Mouse (Mus musculus): ENCODE data around the gene Fbxl7. TPM values are rescaled to one million over a fixed set of nuclear protein-coding genes. Genes with fewer than 3 reads are reported as not detected.

Fbxl7 gene
- polyA plus RNA-seq, 2 experiments: 0.56 to 0.57 TPM

- Histone ChIP-seq H3K36me3 (replicated peaks; ENCODE audit: control insufficient read depth, insufficient read depth, low read depth) (no peaks in the 10 kb centered on the region), H3K27ac (no peak overlapping the region), H3K4me1 (replicated peaks; ENCODE audit: control insufficient read depth in 2 of 2, insufficient read depth in 2 of 2, low read length in 1 of 2) (no peaks in the 10 kb centered on the region), H3K4me3 (ENCODE audit: insufficient read depth in 1 of 2, low read depth in 2 of 2, low read length in 2 of 2) (no peak overlapping the region), H3K9me3 (ENCODE audit: control insufficient read depth, low read length) (no peaks in the 10 kb centered on the region), H3K9ac (replicated peaks) (no peak overlapping the region), H3K27me3 (ENCODE audit: control insufficient read depth, insufficient read depth, low read length) (no peaks in the 10 kb centered on the region), H3K4me2 (ENCODE audit: low read depth) (no peak overlapping the region)
- WGBS (ENCODE audit: insufficient replicate concordance): 59% methylated on average over 2 of the region's 2 CpGs
- no peak for ATAC-seq (ENCODE audit: insufficient read depth)
- no peak for TF ChIP-seq EP300 (IDR thresholded peaks at IDR 0.05; ENCODE audit: low read depth)
- no peak for TF ChIP-seq CTCF (IDR thresholded peaks at IDR 0.05; ENCODE audit: low read depth)
- no peak for DNase-seq (ENCODE audit: low read depth in 3 of 3, low spot score in 3 of 3)
Observed at GRCm38 (mm10) chr15:26862173-26862572, 33.2 kb downstream of the Fbxl7 start.

GRCm38 (mm10) chr15:26849626-26850025 lies 45.8 kb downstream of the Fbxl7 start:
- WGBS (ENCODE audit: insufficient replicate concordance): 45% methylated on average over 1 of the region's 1 CpGs
- no peak overlapping the region for H3K9ac ChIP-seq (replicated peaks)
- no peak overlapping the region for H3K27ac ChIP-seq
- no peak for DNase-seq (ENCODE audit: low read depth in 3 of 3, low spot score in 3 of 3)
- no peaks in the 10 kb centered on the region for H3K9me3 ChIP-seq (ENCODE audit: control insufficient read depth, low read length)
- no peak overlapping the region for H3K4me3 ChIP-seq (ENCODE audit: insufficient read depth in 1 of 2, low read depth in 2 of 2, low read length in 2 of 2)
- H3K4me2 ChIP-seq (ENCODE audit: low read depth): no peak overlapping the region
- ATAC-seq (ENCODE audit: insufficient read depth): no peak
- H3K36me3 ChIP-seq (replicated peaks; ENCODE audit: control insufficient read depth, insufficient read depth, low read depth): no peaks in the 10 kb centered on the region
- TF ChIP-seq EP300 (IDR thresholded peaks at IDR 0.05; ENCODE audit: low read depth) (no peak), CTCF (IDR thresholded peaks at IDR 0.05; ENCODE audit: low read depth) (no peak)
- no peaks in the 10 kb centered on the region for H3K4me1 ChIP-seq (replicated peaks; ENCODE audit: control insufficient read depth in 2 of 2, insufficient read depth in 2 of 2, low read length in 1 of 2)
- no peaks in the 10 kb centered on the region for H3K27me3 ChIP-seq (ENCODE audit: control insufficient read depth, insufficient read depth, low read length)

- 63% methylated on average over 6 of the region's 6 CpGs for WGBS (ENCODE audit: insufficient replicate concordance)
- TF ChIP-seq CTCF (IDR thresholded peaks at IDR 0.05; ENCODE audit: low read depth) (no peak), EP300 (IDR thresholded peaks at IDR 0.05; ENCODE audit: low read depth) (no peak)
- H3K9ac ChIP-seq (replicated peaks): no peak overlapping the region
- no peak overlapping the region for H3K27ac ChIP-seq
- no peaks in the 10 kb centered on the region for H3K27me3 ChIP-seq (ENCODE audit: control insufficient read depth, insufficient read depth, low read length)
- no peak overlapping the region for H3K4me3 ChIP-seq (ENCODE audit: insufficient read depth in 1 of 2, low read depth in 2 of 2, low read length in 2 of 2)
- no peaks in the 10 kb centered on the region for H3K9me3 ChIP-seq (ENCODE audit: control insufficient read depth, low read length)
- no peaks in the 10 kb centered on the region for H3K36me3 ChIP-seq (replicated peaks; ENCODE audit: control insufficient read depth, insufficient read depth, low read depth)
- DNase-seq (ENCODE audit: low read depth in 3 of 3, low spot score in 3 of 3) (no peak), ATAC-seq (ENCODE audit: insufficient read depth) (no peak)
- H3K4me2 ChIP-seq (ENCODE audit: low read depth): no peak overlapping the region
- H3K4me1 ChIP-seq (replicated peaks; ENCODE audit: control insufficient read depth in 2 of 2, insufficient read depth in 2 of 2, low read length in 1 of 2): no peaks in the 10 kb centered on the region
Observed at GRCm38 (mm10) chr15:26842216-26842615, 53.2 kb downstream of the Fbxl7 start.

- Histone ChIP-seq H3K4me2 (ENCODE audit: low read depth) (no peak overlapping the region), H3K36me3 (replicated peaks; ENCODE audit: control insufficient read depth, insufficient read depth, low read depth) (no peaks in the 10 kb centered on the region), H3K27me3 (ENCODE audit: control insufficient read depth, insufficient read depth, low read length) (no peaks in the 10 kb centered on the region), H3K9ac (replicated peaks) (no peak overlapping the region), H3K9me3 (ENCODE audit: control insufficient read depth, low read length) (no peaks in the 10 kb centered on the region), H3K27ac (no peak overlapping the region), H3K4me3 (ENCODE audit: insufficient read depth in 1 of 2, low read depth in 2 of 2, low read length in 2 of 2) (no peak overlapping the region), H3K4me1 (replicated peaks; ENCODE audit: control insufficient read depth in 2 of 2, insufficient read depth in 2 of 2, low read length in 1 of 2) (no peaks in the 10 kb centered on the region)
- ATAC-seq (ENCODE audit: insufficient read depth) (no peak), DNase-seq (ENCODE audit: low read depth in 3 of 3, low spot score in 3 of 3) (no peak)
- 69% methylated on average over 1 of the region's 1 CpGs for WGBS (ENCODE audit: insufficient replicate concordance)
- no peak for TF ChIP-seq CTCF (IDR thresholded peaks at IDR 0.05; ENCODE audit: low read depth)
- no peak for TF ChIP-seq EP300 (IDR thresholded peaks at IDR 0.05; ENCODE audit: low read depth)
Observed at GRCm38 (mm10) chr15:26838386-26838785, 57.0 kb downstream of the Fbxl7 start.

- Histone ChIP-seq H3K9me3 (ENCODE audit: control insufficient read depth, low read length) (no peaks in the 10 kb centered on the region), H3K36me3 (replicated peaks; ENCODE audit: control insufficient read depth, insufficient read depth, low read depth) (no peaks in the 10 kb centered on the region), H3K27me3 (ENCODE audit: control insufficient read depth, insufficient read depth, low read length) (no peaks in the 10 kb centered on the region), H3K9ac (replicated peaks) (no peak overlapping the region), H3K4me2 (ENCODE audit: low read depth) (no peak overlapping the region), H3K4me3 (ENCODE audit: insufficient read depth in 1 of 2, low read depth in 2 of 2, low read length in 2 of 2) (no peak overlapping the region), H3K4me1 (replicated peaks; ENCODE audit: control insufficient read depth in 2 of 2, insufficient read depth in 2 of 2, low read length in 1 of 2) (no peaks in the 10 kb centered on the region), H3K27ac (no peak overlapping the region)
- TF ChIP-seq CTCF (IDR thresholded peaks at IDR 0.05; ENCODE audit: low read depth): no peak
- no peak for TF ChIP-seq EP300 (IDR thresholded peaks at IDR 0.05; ENCODE audit: low read depth)
- ATAC-seq (ENCODE audit: insufficient read depth) (no peak), DNase-seq (ENCODE audit: low read depth in 3 of 3, low spot score in 3 of 3) (no peak)
- WGBS (ENCODE audit: insufficient replicate concordance): 51% methylated on average over 3 of the region's 3 CpGs
Observed at GRCm38 (mm10) chr15:26837200-26837599, 58.2 kb downstream of the Fbxl7 start.

All from liver, embryonic 14.5 days (tissue).